Mouse (Mus musculus) hindbrain, embryonic 14.5 days (tissue): Measurements from ENCODE around the gene Rrp7a. TPM values are rescaled to one million over a fixed set of nuclear protein-coding genes. Genes with fewer than 3 reads are reported as not detected.
"Not testable (repeated sequence)": the region's sequence is repeated elsewhere in the genome, so short reads cannot be mapped to it uniquely, and the experiment has no call there.

Experiments used
- ATAC-seq: fragments of 200-750 bp; cut with Nextera tagmentation; 2 replicates; pipeline ENCODE4 v1.8.0; 2017; ENCODE audit warnings: moderate number of reproducible peaks, mild to moderate bottlenecking, moderate TSS enrichment, moderate library complexity; ENCODE audit not compliant: low FRiP score
- DNase-seq: peaks from one replicate; pipeline ENCODE4 v3.0.0-alpha.2; 2015; ENCODE audit warnings: low spot score
- H3K27ac ChIP-seq: fragments of 300-500 bp; sonication (generic); 2 replicates; pipeline ENCODE4 v1.5.1; 2014; ENCODE audit warnings: mild to moderate bottlenecking, moderate library complexity
- H3K27me3 ChIP-seq: fragments of 300-500 bp; sonication (generic); 2 replicates; pipeline ENCODE4 v1.6.1; 2014; ENCODE audit warnings: mild to moderate bottlenecking, low read length, mixed read lengths; ENCODE audit not compliant: control insufficient read depth, insufficient read depth
- H3K36me3 ChIP-seq: fragments of 300-500 bp; sonication (generic); replicated peaks from 2 replicates; pipeline ENCODE4 v1.6.1; 2014; ENCODE audit not compliant: control insufficient read depth, insufficient read depth
- H3K4me1 ChIP-seq: fragments of 300-500 bp; sonication (generic); replicated peaks from 2 replicates; pipeline ENCODE4 v1.6.1; 2014; ENCODE audit warnings: antibody characterized with exemption, low read length, mixed read lengths; ENCODE audit not compliant: control insufficient read depth, insufficient read depth
- H3K4me2 ChIP-seq: fragments of 300-500 bp; sonication (generic); replicated peaks from 2 replicates; pipeline ENCODE4 v1.6.1; 2014; ENCODE audit warnings: mild to moderate bottlenecking, moderate library complexity
- H3K4me3 ChIP-seq: fragments of 300-500 bp; sonication (generic); replicated peaks from 2 replicates; pipeline ENCODE4 v1.5.1; 2014; ENCODE audit warnings: mild to moderate bottlenecking, low read length
- H3K9ac ChIP-seq: fragments of 300-500 bp; sonication (generic); 2 replicates; pipeline ENCODE4 v1.6.1; 2014
- H3K9me3 ChIP-seq: fragments of 300-500 bp; sonication (generic); 2 replicates; pipeline ENCODE4 v1.6.1; 2016; ENCODE audit warnings: low read length; ENCODE audit not compliant: control insufficient read depth
- WGBS: fragments of 180-500 bp; shearing (Covaris S2); extraction: QIAGEN DNeasy Blood & Tissue Kit; methylation state at CpG from one replicate; pipeline ENCODE4 v1.1.7; 2014; 5-methylcytosine and 5-hydroxymethylcytosine counted together
- polyA plus RNA-seq: library from polyadenylated mRNA; unstranded; fragments of >200 nt; fragmentation: Nextera tagmentation; extraction: Ambion mirVana; gene quantifications from 2 replicates; pipeline ENCODE4 v1.2.1, GENCODE M21; 2014

Gene Rrp7a
- polyA plus RNA-seq, 1 experiment from 2014 or later, result 64.7 TPM

DNA sequence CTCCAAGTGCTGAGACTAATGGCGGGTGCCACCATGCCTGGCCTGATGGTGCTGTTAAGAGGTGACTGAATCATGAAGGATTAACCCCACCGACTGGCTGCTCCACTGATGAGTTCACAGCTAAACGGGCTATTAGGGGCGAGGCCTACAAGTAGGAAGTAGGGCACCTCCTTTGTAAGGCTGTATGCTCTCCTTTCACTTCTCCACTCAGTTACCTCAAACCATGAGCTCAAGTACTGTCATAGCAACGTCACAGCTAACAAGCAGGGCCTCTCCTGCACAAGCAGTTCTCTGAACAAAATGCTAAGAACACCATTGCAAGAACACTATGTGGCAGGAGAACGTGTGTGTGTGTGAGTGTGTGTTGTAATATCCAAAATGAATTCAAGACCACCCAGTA, 22.9 kb upstream of the Rrp7a start:
- 89% methylated on average over 6 of the region's 6 CpGs for WGBS
- no peak overlapping the region for H3K4me3 ChIP-seq
- peaks cover 22% of the 10 kb centered on the region for H3K4me1 ChIP-seq

DNA sequence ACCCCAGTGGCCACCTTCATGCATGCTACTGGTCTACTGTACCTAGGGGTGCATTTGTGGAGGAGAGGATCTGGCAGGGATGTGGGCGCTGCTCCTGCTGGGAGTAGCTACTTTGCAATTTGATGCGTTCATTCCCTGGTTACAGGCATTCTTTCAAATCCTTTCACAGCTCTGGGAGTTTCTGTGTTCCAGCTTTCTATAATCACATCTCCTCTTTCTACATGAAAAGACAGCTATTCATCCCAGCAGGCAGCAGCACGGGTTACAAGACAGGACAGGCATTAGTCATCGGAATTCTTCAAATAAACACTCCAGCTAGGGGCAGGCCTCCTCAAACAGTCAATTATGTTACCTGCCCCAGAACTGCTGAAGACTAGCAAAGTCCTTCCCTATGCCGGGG, 20.3 kb upstream of the Rrp7a start:
- DNase-seq, result no peak
- Histone ChIP-seq H3K4me1 (peaks cover 17% of the 10 kb centered on the region), H3K27ac (no peak overlapping the region), H3K4me2 (no peak overlapping the region), H3K27me3 (no peaks in the 10 kb centered on the region), H3K36me3 (peaks cover 24% of the 10 kb centered on the region), H3K9me3 (no peaks in the 10 kb centered on the region), H3K4me3 (no peak overlapping the region), H3K9ac (no peak overlapping the region)
- ATAC-seq, result no peak
- WGBS, result 36% methylated on average over 5 of the region's 5 CpGs

More for the DNA sequence above, 22.9 kb upstream of the Rrp7a start:
- Histone ChIP-seq H3K36me3 (peaks cover 19% of the 10 kb centered on the region), H3K4me2 (no peak overlapping the region), H3K9me3 (no peaks in the 10 kb centered on the region), H3K9ac (no peak overlapping the region), H3K27ac (no peak overlapping the region), H3K27me3 (no peaks in the 10 kb centered on the region)
- no peak for DNase-seq
- ATAC-seq, result no peak

DNA sequence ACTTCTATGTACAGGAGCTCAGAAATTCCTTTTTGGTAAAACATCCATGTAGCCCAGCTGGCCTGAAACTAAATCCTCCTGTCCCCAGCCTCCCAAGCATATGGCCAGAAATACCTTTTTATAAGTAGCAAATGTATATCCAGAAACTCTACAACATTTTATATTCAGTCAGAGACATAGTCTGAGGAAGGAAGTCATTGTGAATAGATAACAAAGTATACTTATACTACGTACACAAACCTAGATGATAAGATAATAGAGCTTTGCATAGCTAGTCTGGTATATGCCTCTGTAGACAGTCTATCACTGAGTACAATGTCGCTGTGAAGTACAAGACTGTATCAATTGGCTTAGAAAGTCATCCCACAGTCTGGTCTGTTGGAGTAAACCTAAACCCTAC, 13.1 kb upstream of the Rrp7a start:
- WGBS, result 95% methylated on average over 2 of the region's 2 CpGs
- H3K27ac ChIP-seq, result no peak overlapping the region
- no peak overlapping the region for H3K9ac ChIP-seq
- no peaks in the 10 kb centered on the region for H3K4me1 ChIP-seq
- no peaks in the 10 kb centered on the region for H3K27me3 ChIP-seq
- no peak for DNase-seq
- peaks cover 76% of the 10 kb centered on the region for H3K36me3 ChIP-seq
- no peak overlapping the region for H3K4me3 ChIP-seq
- H3K4me2 ChIP-seq, result no peak overlapping the region
- H3K9me3 ChIP-seq, result no peaks in the 10 kb centered on the region
- ATAC-seq, result no peak

DNA sequence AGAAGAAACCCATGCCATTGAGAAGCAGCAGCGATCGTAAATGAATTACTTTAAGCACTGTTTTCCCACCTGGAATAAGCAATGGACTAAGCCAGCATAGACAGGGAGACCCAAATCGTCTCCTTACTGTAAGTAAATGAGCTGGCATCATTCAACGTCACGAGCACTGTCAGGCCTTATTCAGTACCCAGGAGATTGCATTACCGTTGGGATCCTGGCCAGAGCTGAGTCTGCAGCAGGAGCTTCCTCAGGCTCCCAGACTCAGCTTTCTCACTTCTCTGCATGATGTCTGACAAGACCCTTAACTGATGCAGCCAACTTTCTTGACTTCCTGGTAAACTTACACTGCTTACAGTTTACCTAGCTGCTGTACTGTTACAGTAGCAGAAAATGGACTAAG, 12.1 kb upstream of the Rrp7a start:
- DNase-seq, result no peak
- Histone ChIP-seq H3K4me3 (no peak overlapping the region), H3K4me2 (no peak overlapping the region), H3K9me3 (no peaks in the 10 kb centered on the region), H3K9ac (no peak overlapping the region), H3K36me3 (peaks cover 86% of the 10 kb centered on the region), H3K4me1 (no peaks in the 10 kb centered on the region), H3K27me3 (no peaks in the 10 kb centered on the region), H3K27ac (no peak overlapping the region)
- 79% methylated on average over 6 of the region's 6 CpGs for WGBS
- ATAC-seq, result no peak

DNA sequence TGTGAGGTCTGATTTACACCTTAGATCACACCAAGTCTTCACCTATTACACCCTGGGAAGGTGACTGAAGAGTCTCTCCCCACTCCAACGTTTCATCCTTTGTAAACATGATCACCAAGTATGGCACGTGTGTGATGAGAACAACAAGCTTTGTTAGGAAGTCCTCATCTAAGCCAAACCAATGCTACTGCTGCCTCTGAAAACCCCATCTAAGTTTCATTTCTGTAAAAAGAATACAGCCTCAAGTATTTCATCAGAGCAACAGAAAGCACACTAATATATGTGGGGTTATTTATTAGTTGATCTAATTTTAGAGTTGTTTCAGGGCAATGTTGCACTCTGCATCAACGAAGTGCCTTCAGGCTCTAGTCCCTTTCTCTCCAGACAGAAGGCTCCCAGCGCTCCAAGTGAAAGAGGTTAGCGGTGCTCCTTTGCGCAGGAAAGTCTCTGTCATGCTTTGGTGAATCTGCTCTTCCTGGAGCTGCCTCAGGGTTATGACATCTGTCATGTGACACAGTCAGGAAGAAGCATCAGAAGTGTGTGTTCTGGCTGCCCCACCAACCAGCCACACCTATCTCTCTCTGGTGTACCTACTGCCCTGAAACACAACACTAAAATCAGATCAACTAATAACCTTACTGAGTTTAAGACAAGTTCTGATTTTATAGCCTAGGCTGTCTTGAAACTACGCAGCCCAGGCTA, 7.1 kb upstream of the Rrp7a start:
- no peak overlapping the region for H3K27ac ChIP-seq
- no peak for ATAC-seq
- H3K9me3 ChIP-seq, result no peaks in the 10 kb centered on the region
- no peaks in the 10 kb centered on the region for H3K4me1 ChIP-seq
- H3K9ac ChIP-seq, result no peak overlapping the region
- H3K4me2 ChIP-seq, result no peak overlapping the region
- 89% methylated on average over 7 of the region's 7 CpGs for WGBS
- H3K4me3 ChIP-seq, result no peak overlapping the region
- no peaks in the 10 kb centered on the region for H3K27me3 ChIP-seq
- peaks cover 94% of the 10 kb centered on the region for H3K36me3 ChIP-seq
- no peak for DNase-seq

DNA sequence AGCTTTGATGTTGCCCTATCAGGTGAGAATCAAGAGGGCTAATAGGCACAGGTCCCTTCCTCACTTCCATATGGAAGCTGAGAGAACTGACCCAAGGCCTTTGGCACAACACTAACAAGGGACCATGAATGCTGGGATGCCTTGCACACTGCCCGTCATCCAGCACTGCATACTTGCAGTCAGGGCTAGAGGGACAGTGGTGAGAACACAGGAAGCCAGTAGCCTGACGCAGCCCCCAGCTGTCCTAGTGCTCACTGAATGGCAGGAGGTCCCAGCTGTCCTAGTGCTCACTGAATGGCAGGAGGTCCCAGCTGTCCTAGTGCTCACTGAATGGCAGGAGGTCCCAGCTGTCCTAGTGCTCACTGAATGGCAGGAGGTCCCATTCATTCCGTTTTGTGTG, 4.4 kb upstream of the Rrp7a start:
- not testable (repeated sequence) for H3K9ac ChIP-seq, H3K9me3 ChIP-seq, H3K4me2 ChIP-seq, H3K27ac ChIP-seq, DNase-seq, H3K4me3 ChIP-seq, ATAC-seq, H3K4me1 ChIP-seq, H3K27me3 ChIP-seq
- WGBS, result 28% methylated on average over 3 of the region's 3 CpGs
- peaks cover 68% of the 10 kb centered on the region for H3K36me3 ChIP-seq

DNA sequence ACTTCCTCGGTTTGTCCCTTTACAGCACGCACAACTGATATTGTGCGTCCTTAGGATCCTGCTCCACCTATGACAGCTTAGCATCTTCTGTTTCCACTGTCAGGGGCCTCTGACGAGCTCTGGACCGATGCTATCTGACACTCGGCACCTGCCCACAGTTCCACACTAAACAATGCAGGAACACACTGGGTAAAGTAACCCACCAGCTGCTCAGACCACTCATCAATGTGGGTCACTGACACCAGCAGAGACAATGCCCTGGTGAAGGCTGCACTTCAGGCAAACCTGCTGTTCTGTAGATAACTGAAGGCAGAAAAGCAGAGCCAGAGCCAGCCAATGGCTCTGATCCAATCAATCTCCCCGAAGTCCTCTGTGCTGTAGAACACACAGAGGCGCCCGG, 4.0 kb upstream of the Rrp7a start:
- Histone ChIP-seq H3K4me1 (peaks cover 1% of the 10 kb centered on the region; the same call in 1 of the 2 replicates), H3K36me3 (peaks cover 64% of the 10 kb centered on the region), H3K4me2 (no peak overlapping the region), H3K27ac (no peak overlapping the region), H3K4me3 (no peak overlapping the region), H3K27me3 (no peaks in the 10 kb centered on the region), H3K9ac (no peak overlapping the region), H3K9me3 (no peaks in the 10 kb centered on the region)
- WGBS, result 74% methylated on average over 9 of the region's 9 CpGs
- ATAC-seq (no peak), DNase-seq (no peak)

DNA sequence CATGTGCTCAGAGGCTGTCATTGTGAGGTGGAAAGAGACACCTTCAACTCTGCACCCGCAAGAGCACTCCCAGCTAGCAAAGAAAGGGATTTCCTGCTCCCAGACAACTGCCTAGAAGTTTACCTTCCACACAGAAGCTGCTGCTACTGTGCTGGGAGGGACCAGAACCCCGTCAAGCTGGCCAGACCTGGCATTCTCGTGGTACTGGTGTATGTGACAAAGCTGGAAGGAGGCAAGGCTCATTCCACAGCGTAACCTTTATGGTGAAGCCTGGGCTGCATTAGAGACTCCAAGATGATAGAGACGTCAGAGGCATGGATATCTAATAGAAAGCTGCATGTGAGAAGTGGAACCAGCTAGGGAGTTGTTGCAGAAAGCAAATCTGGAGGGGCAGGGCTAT, 2.0 kb upstream of the Rrp7a start:
- DNase-seq, result no peak
- H3K4me2 ChIP-seq, result no peak overlapping the region
- no peak overlapping the region for H3K9ac ChIP-seq
- H3K4me1 ChIP-seq, result peaks cover 8% of the 10 kb centered on the region
- H3K4me3 ChIP-seq, result no peak overlapping the region
- H3K9me3 ChIP-seq, result no peaks in the 10 kb centered on the region
- WGBS, result 68% methylated on average over 5 of the region's 5 CpGs
- no peak for ATAC-seq
- no peaks in the 10 kb centered on the region for H3K27me3 ChIP-seq
- H3K36me3 ChIP-seq, result peaks cover 44% of the 10 kb centered on the region
- no peak overlapping the region for H3K27ac ChIP-seq

DNA sequence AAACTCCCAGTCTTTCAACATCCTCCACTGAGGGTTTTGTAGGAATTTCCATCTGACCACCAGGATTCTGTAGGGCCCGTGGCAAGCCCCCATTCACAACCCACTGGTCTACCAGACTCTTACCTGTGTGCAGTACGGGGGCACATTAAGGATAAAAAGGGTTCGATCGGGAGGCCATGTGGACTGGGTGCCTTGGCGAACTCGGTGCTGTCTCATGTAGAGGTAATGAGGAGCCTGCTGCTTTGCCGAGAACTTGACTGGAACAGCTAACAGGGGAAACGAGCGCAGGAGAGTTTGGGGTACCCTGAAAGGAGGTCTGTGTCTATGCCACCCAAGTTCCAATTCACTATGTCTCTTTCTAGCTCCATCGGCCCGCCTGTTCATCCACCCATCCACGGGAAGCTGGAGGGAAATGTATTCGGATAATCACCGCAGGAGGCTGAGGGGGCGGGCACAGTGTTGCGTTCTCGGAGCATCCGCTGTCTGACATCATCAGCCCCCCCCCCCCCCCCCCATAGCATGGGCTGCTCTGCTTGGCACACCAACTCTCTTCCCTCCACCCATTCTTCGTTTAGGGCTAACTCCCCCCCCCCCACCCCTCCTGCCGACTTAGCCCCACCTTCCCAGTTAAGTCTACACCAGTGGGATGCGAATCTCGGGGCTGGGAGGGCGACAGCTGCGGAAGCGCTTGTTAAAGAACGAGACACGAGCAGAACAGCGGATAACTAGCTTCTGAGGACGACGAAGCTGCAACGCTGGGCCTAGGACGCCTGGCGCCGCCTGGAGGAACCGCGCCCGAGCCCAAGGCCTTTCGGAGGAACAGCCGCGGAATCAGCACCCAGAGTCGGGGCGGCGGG, 664 bp downstream of the Rrp7a start:
- peak overlapping the region; percentile 89 for H3K4me3 ChIP-seq
- peak; percentile 43 for ATAC-seq
- H3K27ac ChIP-seq, result peak overlapping the region; percentile 88
- DNase-seq, result peak; percentile 60
- WGBS, result 3% methylated on average over 42 of the region's 43 CpGs
- peaks cover 11% of the 10 kb centered on the region for H3K4me1 ChIP-seq
- no peaks in the 10 kb centered on the region for H3K27me3 ChIP-seq
- peaks cover 43% of the 10 kb centered on the region for H3K36me3 ChIP-seq
- peak overlapping the region; percentile 75 for H3K4me2 ChIP-seq
- no peaks in the 10 kb centered on the region for H3K9me3 ChIP-seq
- H3K9ac ChIP-seq, result peak overlapping the region; percentile 77
